Mouse (Mus musculus) adrenal gland (tissue): Measurements from ENCODE around the gene Pcmt1.

Experiments used
- intact Hi-C: fragments of 180-260 bp; cut with DNase I; formaldehyde crosslinking; loops from one replicate; pipeline ENCODE4 v1.15.1; 2025
- long read RNA-seq, 2 experiments: library from polyadenylated mRNA; unstranded; transcript quantifications; one replicate each; pipeline ENCODE4 v2.0.0; 2020; ENCODE audit warnings: borderline replicate concordance in 1 of 2; ENCODE audit not compliant: insufficient replicate concordance in 1 of 2

Pcmt1 gene
- long read RNA-seq, experiment 1, transcript Pcmt1-202 (8 exons, 2,491 nt), result minor isoform, 16 of 96 reads
- long read RNA-seq, experiment 1, transcript Pcmt1-210 (7 exons, 1,132 nt), result minor isoform, 25 of 96 reads
- long read RNA-seq, experiment 1, transcript Pcmt1-208 (8 exons, 2,757 nt), result major isoform, 38 of 96 reads
- long read RNA-seq, experiment 1, partial matches to known transcripts, result 3 of 96 reads
- long read RNA-seq, experiment 1, other reads (novel, unspliced or antisense), result 14 of 96 reads
- long read RNA-seq, experiment 2, transcript Pcmt1-208 (8 exons, 2,757 nt), result major isoform, 48 of 150 reads
- long read RNA-seq, experiment 2, transcript Pcmt1-210 (7 exons, 1,132 nt), result minor isoform, 31 of 150 reads
- long read RNA-seq, experiment 2, transcript Pcmt1-202 (8 exons, 2,491 nt), result minor isoform, 41 of 150 reads
- long read RNA-seq, experiment 2, partial matches to known transcripts, result 11 of 150 reads
- long read RNA-seq, experiment 2, other reads (novel, unspliced or antisense), result 19 of 150 reads

- intact Hi-C loops, result loop anchor here (5.0 kb wide), 1 partner anchor 96 kb away; no protein-coding TSS in a partner anchor
Observed at GRCm38 (mm10) chr10:7680731-7681301, at the start of gene Pcmt1, which contains the start of gene Lats1. Gene Pcmt1 (minus strand): TSS chr10:7681136. Gene Lats1 (plus strand): TSS chr10:7681214.

- intact Hi-C loops, result loop anchor here (1.0 kb wide), 1 partner anchor 60 kb away; the partner anchor contains the start of gene Nup43
Observed at GRCm38 (mm10) chr10:7727011-7727410, 46.1 kb upstream of the Pcmt1 start.

GRCm38 (mm10) chr10:7726501-7726812 lies 45.5 kb upstream of the Pcmt1 start:
- intact Hi-C loops, result no loop called here

- intact Hi-C loops, result no loop called here
Observed at GRCm38 (mm10) chr10:7725751-7726500, 45.0 kb upstream of the Pcmt1 start, which contains the start of gene Katna1. Gene Katna1 (plus strand): TSS chr10:7726000.

- intact Hi-C loops, result no loop called here
Observed at GRCm38 (mm10) chr10:7715056-7715455, 34.1 kb upstream of the Pcmt1 start.

- intact Hi-C loops, result no loop called here
Observed at GRCm38 (mm10) chr10:7712506-7712905, 31.6 kb upstream of the Pcmt1 start.

- intact Hi-C loops, result no loop called here
Observed at GRCm38 (mm10) chr10:7710121-7710520, 29.2 kb upstream of the Pcmt1 start.

GRCm38 (mm10) chr10:7702586-7702985 lies 21.6 kb upstream of the Pcmt1 start:
- intact Hi-C loops, result no loop called here

GRCm38 (mm10) chr10:7700120-7700519 lies 19.2 kb upstream of the Pcmt1 start:
- intact Hi-C loops, result no loop called here

GRCm38 (mm10) chr10:7695286-7695685 lies 14.3 kb upstream of the Pcmt1 start:
- intact Hi-C loops, result no loop called here

GRCm38 (mm10) chr10:7686902-7687301 lies 6.0 kb upstream of the Pcmt1 start:
- intact Hi-C loops, result no loop called here

- intact Hi-C loops, result loop anchor here (5.0 kb wide), 1 partner anchor 95 kb away; no protein-coding TSS in a partner anchor
Observed at GRCm38 (mm10) chr10:7682249-7682648, 1.3 kb upstream of the Pcmt1 start.

- intact Hi-C loops, result loop anchor here (5.0 kb wide), 1 partner anchor 96 kb away; no protein-coding TSS in a partner anchor
Observed at GRCm38 (mm10) chr10:7681343-7682025, 548 bp upstream of the Pcmt1 start.

GRCm38 (mm10) chr10:7673673-7674072 lies 7.3 kb downstream of the Pcmt1 start:
- intact Hi-C loops, result no loop called here

GRCm38 (mm10) chr10:7667342-7667802 lies 13.6 kb downstream of the Pcmt1 start, which contains the start of gene Nup43:
Gene Nup43 (plus strand): TSS chr10:7667503.
- intact Hi-C loops, result loop anchor here (1.0 kb wide), 1 partner anchor 60 kb away; no protein-coding TSS in a partner anchor

GRCm38 (mm10) chr10:7664889-7665288 lies 16.0 kb downstream of the Pcmt1 start:
- intact Hi-C loops, result no loop called here

GRCm38 (mm10) chr10:7664027-7664526 lies 16.9 kb downstream of the Pcmt1 start:
- intact Hi-C loops, result no loop called here

- intact Hi-C loops, result no loop called here
Observed at GRCm38 (mm10) chr10:7663159-7664026, 17.5 kb downstream of the Pcmt1 start.

- intact Hi-C loops, result no loop called here
Observed at GRCm38 (mm10) chr10:7662471-7663141, 18.3 kb downstream of the Pcmt1 start.
